Mouse (Mus musculus) midbrain, embryonic 10.5 days (tissue): ENCODE measurements at regions not wholly inside any gene's neighbourhood (a gene's known extent, or its start where the extent isn't known, plus 50 kb on each side); places are given as distances from the start of the nearest gene placed in this dataset.

Experiments
- DNase-seq: peaks from one replicate; pipeline ENCODE4 v3.0.0-alpha.2; 2017; ENCODE audit warnings: low spot score
- H3K27ac ChIP-seq: fragments of 300-500 bp; sonication (generic); replicated peaks from 2 replicates; pipeline ENCODE4 v1.5.1; 2016; ENCODE audit warnings: mild to moderate bottlenecking
- H3K27me3 ChIP-seq: fragments of 300-500 bp; sonication (generic); 2 replicates; pipeline ENCODE4 v1.6.1; 2016; ENCODE audit warnings: low read depth, mild to moderate bottlenecking; ENCODE audit not compliant: poor library complexity, severe bottlenecking
- H3K36me3 ChIP-seq: fragments of 300-500 bp; sonication (generic); 2 replicates; pipeline ENCODE4 v1.6.1; 2016; ENCODE audit warnings: mild to moderate bottlenecking, moderate library complexity
- H3K4me1 ChIP-seq: fragments of 300-500 bp; sonication (generic); 2 replicates; pipeline ENCODE4 v1.6.1; 2016
- H3K4me3 ChIP-seq: fragments of 300-500 bp; sonication (generic); 2 replicates; pipeline ENCODE4 v1.5.1; 2016; ENCODE audit warnings: mild to moderate bottlenecking, moderate library complexity
- H3K9me3 ChIP-seq: fragments of 300-500 bp; sonication (generic); replicated peaks from 2 replicates; pipeline ENCODE4 v1.6.1; 2016; ENCODE audit warnings: mild to moderate bottlenecking
- WGBS: fragments of 180-500 bp; shearing (Covaris S2); methylation state at CpG from one replicate; pipeline ENCODE4 v1.1.7; 2016; 5-methylcytosine and 5-hydroxymethylcytosine counted together

DNA sequence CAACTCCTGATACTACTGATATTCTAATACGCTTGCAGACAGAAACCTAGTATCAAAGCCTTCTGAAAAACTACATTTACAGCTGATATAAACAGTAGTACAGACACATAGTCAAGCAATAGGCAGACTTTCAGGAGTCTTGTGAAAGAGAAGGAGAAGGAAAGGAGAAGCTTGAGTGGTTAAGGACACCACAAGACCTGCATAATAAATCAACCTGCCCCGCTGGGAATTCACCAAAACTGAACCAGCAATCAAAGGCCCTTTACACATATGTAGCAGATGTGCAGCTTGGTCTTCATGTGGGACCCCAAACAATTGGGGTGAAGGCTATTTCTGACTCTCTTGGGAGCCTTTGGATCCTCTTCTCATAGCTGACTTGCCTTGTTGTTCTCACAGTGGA is 1345.5 kb upstream of the Zeb2 start:
- H3K4me3 ChIP-seq, result no peak overlapping the region
- no peak overlapping the region for H3K27ac ChIP-seq
- H3K36me3 ChIP-seq, result no peaks in the 10 kb centered on the region
- no peak for DNase-seq
- 94% methylated on average over 2 of the region's 2 CpGs for WGBS
- H3K4me1 ChIP-seq, result no peaks in the 10 kb centered on the region
- no peaks in the 10 kb centered on the region for H3K9me3 ChIP-seq
- H3K27me3 ChIP-seq, result no peaks in the 10 kb centered on the region

DNA sequence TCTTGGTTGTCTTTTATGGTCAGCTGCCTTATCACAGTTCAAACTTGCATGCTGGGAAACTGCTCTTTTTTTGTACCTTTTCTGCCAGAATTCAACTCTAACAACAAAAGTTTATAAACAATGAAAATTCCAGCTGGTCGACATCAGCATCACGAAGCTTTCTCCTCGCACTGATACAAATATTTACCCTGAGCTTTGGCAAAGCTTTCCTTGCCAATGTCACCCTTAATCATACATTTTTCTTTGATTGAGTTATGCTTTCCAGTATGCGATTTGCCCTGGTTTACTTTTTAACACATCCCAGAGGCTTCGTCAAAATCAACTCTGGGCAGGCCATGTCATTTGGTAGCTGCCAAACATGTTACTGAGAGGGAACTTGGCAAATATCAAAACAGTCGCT is 1333.5 kb upstream of the Zeb2 start:
- 82% methylated on average over 6 of the region's 6 CpGs for WGBS
- no peak for DNase-seq
- H3K9me3 ChIP-seq, result no peaks in the 10 kb centered on the region
- H3K27me3 ChIP-seq, result no peaks in the 10 kb centered on the region
- no peak overlapping the region for H3K4me3 ChIP-seq
- H3K36me3 ChIP-seq, result no peaks in the 10 kb centered on the region
- no peak overlapping the region for H3K27ac ChIP-seq
- no peaks in the 10 kb centered on the region for H3K4me1 ChIP-seq

DNA sequence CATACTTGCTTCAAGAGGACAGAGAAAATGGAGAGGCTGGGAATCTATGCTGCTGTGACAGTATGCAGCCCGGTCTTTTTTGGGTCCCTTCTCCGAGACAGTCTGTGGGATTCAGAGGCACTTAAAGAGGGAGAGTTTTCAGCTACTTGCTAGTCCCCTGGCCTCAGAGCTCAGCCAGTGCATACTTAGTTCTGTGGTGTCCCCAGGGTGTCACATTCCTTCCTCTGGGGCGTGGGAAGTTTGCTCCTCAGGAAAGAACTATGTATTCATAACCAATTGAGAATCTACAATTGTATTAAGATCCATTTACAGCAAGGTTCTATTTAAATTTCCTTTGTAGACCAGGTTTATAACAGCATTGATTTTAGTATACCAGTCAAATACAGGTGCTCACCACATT is 1328.1 kb upstream of the Zeb2 start:
- DNase-seq, result no peak
- H3K4me3 ChIP-seq, result no peak overlapping the region
- WGBS, result 66% methylated on average over 3 of the region's 3 CpGs
- no peaks in the 10 kb centered on the region for H3K36me3 ChIP-seq
- H3K9me3 ChIP-seq, result no peaks in the 10 kb centered on the region
- H3K27ac ChIP-seq, result no peak overlapping the region; the same call in 1 of the 2 replicates
- no peaks in the 10 kb centered on the region for H3K27me3 ChIP-seq
- peaks cover 20% of the 10 kb centered on the region for H3K4me1 ChIP-seq

DNA sequence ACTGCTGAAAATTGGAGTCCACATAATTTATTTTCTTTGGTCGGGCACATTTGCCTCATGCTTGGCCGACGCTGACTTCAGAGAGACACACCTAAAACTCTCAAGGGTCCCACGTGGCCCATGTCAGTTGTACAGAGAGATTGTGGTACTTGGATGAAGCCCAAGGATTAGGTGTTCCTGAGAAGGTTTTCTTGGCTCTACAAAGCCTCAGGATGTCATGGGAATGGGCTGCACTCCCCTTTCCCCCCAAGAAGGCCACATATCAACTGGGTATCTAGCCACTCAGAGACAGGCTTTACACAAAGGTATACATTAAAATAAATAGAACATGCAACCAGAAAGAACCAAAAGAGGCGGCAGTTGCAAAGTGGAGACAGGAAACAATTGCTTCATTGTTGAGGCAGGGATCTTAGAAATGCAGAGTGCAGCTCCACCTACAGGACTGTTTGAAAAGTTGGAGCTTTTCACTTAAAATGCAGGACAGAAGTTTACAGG is 1326.5 kb upstream of the Zeb2 start:
- Histone ChIP-seq H3K4me3 (no peak overlapping the region), H3K27me3 (no peaks in the 10 kb centered on the region), H3K9me3 (no peaks in the 10 kb centered on the region), H3K4me1 (peaks cover 20% of the 10 kb centered on the region), H3K36me3 (no peaks in the 10 kb centered on the region), H3K27ac (peak overlapping the region; percentile 72)
- WGBS, result 54% methylated on average over 5 of the region's 5 CpGs
- peak; percentile 34 for DNase-seq

DNA sequence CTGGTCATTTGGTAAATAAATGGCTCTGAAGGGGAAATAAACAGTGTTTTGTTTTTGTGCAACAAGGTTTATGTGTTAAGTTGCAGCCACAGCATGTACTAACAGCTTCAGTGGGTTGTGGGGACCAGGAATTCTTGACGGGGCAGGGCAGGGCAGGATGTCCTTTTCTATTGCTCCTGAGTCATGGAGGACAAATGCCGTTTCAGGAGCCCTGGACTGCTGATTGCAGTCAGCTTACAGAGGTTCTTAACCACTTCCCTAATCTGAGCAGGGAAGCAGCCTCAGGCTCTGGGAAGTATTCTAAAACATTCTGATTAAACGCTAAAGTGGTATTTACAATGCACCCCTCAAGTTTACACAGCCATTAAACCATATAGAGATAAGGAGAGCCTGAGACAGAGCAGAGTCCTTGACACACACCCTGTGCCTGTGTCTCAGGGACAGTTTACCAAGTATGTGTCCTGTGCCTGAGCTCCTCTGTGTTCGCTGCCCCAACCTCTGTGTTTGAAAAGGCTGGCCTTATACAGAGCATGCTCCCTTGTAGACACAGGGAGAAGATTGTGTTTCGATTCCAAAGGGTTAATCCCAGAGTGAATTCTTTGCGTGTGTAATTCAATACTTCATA is 1326.0 kb upstream of the Zeb2 start:
- no peaks in the 10 kb centered on the region for H3K27me3 ChIP-seq
- H3K9me3 ChIP-seq, result no peaks in the 10 kb centered on the region
- no peaks in the 10 kb centered on the region for H3K36me3 ChIP-seq
- no peak overlapping the region for H3K4me3 ChIP-seq
- H3K4me1 ChIP-seq, result peaks cover 20% of the 10 kb centered on the region
- peak overlapping the region; percentile 72 for H3K27ac ChIP-seq
- no peak for DNase-seq
- WGBS, result 67% methylated on average over 6 of the region's 6 CpGs

DNA sequence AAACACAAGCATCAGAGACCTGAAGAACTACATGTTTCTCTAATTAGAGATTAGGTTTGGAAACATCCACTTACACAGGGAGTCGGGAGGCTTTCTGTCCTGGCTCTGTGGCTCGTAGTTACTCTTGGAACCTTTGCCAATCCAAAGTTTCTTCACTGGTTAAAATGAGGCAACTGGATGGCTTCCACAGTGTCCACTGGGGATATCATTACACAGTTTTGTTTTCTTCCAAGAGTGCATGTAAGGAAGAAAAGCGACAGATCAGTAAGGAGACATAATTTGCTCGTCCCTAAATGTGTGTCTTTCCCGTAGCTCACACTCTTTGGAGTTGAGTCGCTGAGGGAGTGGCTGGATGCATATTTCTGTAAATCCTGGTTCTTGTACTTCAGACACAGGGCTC is 1325.4 kb upstream of the Zeb2 start:
- no peak for DNase-seq
- Histone ChIP-seq H3K4me1 (peaks cover 20% of the 10 kb centered on the region), H3K27ac (no peak overlapping the region), H3K4me3 (no peak overlapping the region), H3K9me3 (no peaks in the 10 kb centered on the region), H3K36me3 (no peaks in the 10 kb centered on the region), H3K27me3 (no peaks in the 10 kb centered on the region)
- 83% methylated on average over 6 of the region's 6 CpGs for WGBS

DNA sequence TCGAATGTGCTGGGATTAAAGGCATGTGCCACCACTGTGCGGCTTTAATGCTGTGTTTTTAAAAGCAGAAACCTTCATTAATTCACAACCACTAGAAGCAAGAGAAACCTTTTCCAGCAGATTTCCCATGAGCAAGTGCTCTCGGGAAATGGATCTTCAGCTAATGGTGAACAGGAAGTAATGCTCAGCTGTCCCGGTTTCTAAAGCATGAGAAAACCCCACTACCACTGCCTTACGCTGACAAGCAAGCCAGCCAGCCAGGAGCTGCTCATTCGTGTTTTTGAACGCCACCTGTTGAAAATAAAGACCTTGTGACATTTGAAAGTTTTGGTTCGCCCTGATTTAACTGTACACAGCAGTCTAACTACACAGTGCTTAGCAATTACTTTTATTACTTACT is 1324.7 kb upstream of the Zeb2 start:
- Histone ChIP-seq H3K27ac (no peak overlapping the region), H3K27me3 (no peaks in the 10 kb centered on the region), H3K9me3 (no peaks in the 10 kb centered on the region), H3K36me3 (no peaks in the 10 kb centered on the region), H3K4me1 (peaks cover 20% of the 10 kb centered on the region), H3K4me3 (no peak overlapping the region)
- DNase-seq, result no peak
- WGBS, result 91% methylated on average over 8 of the region's 8 CpGs

DNA sequence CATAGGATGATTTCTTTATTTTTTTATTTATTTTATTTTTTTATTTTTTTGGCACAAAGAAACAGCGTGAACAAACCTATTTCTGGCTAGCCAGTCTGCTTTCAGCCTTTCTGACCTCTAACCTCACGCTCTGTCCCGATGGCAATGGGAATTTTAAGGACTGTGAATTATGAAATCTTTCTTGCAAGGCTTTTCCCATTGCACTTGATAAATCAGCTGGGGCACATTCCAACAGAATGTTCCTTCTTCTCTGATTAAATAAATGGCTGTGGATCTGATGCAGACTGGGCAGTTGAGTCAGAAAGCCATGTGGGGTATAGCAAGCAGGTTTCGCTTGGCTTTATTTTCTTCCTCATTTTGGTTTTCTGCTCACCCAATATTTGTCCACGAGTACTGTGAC is 1324.2 kb upstream of the Zeb2 start:
- Histone ChIP-seq H3K27me3 (no peaks in the 10 kb centered on the region), H3K9me3 (no peaks in the 10 kb centered on the region), H3K4me3 (no peak overlapping the region), H3K36me3 (no peaks in the 10 kb centered on the region), H3K27ac (no peak overlapping the region), H3K4me1 (peaks cover 20% of the 10 kb centered on the region)
- WGBS, result 92% methylated on average over 5 of the region's 5 CpGs
- no peak for DNase-seq

DNA sequence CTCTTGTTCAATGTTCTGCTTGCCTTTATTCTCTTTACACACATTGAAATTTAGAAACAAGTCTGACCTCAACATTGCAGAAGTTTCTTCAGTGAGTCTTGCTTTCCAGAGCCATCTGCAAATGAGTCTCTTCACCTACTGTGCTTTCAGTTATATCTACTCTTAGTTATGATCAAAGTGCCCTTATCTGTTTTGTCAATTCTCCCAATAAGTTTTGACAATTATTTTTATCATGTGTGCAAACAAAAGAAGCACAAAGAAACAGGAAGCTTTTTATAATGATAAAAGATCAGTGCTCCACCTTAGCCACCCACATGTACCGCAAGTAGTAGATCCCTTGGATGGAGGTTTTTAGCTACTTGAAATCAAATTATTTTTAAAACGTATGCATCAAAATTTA is 1322.8 kb upstream of the Zeb2 start:
- no peak for DNase-seq
- H3K4me1 ChIP-seq, result peaks cover 17% of the 10 kb centered on the region
- H3K9me3 ChIP-seq, result no peaks in the 10 kb centered on the region
- 86% methylated on average over 2 of the region's 2 CpGs for WGBS
- H3K27ac ChIP-seq, result no peak overlapping the region
- H3K36me3 ChIP-seq, result no peaks in the 10 kb centered on the region
- H3K27me3 ChIP-seq, result no peaks in the 10 kb centered on the region
- H3K4me3 ChIP-seq, result no peak overlapping the region

DNA sequence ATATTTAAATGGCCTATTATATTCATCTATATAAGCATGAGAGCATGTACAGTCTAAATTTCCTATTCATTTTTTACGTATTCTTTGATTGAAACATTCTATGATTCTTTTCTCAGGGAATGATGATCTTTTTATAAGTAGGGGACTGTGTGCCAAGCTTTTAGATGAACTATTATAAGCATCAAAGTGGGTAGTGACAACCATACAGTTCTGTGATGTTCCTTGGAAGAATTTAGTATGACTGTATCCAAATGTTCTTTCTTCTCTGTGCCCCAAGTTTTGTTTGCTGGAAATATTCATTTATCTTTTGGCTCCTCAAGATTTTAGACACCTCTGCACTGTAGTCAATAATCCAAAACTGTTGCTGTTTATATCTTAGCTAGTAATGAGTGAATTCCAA is 1301.1 kb upstream of the Zeb2 start:
- DNase-seq, result no peak
- Histone ChIP-seq H3K27ac (no peak overlapping the region), H3K36me3 (no peaks in the 10 kb centered on the region), H3K4me3 (no peak overlapping the region), H3K9me3 (no peaks in the 10 kb centered on the region), H3K27me3 (no peaks in the 10 kb centered on the region), H3K4me1 (no peaks in the 10 kb centered on the region)
- WGBS, result 92% methylated on average over 1 of the region's 1 CpGs

DNA sequence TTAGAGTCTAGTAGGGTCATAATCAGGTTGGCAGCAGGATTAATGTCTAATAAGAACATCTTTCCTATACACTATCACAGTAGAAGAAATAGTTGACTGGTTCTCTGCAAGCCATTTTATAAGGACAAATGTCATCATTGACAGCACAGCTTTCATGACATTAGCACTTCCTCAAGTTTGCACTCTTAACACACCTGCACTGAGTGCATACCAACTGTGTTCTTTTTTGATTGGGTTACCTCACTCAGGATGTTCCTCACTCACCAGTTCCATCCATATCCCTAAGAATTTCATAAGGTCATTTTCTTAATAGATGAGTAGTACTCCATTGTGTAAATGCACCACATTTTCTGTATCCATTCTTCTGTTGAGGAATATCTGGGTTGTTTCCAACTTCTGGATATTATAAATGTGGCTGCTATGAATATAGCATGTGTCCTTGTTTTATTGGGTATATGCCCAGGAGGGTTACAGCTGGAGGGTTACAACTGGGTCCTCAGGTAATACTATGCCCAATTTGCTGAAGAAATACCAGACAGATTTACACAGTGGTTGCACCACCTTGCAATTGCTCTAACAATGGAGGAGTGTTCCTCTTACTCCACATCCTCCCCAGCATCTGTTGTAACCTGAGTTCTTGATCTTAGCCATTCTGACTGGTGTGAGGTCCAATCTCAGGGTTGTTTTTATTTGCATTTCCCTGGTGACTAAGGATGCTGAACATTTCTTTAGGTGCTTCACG is 1285.3 kb upstream of the Zeb2 start:
- DNase-seq, result no peak
- H3K4me1 ChIP-seq, result no peaks in the 10 kb centered on the region
- H3K9me3 ChIP-seq, result no peaks in the 10 kb centered on the region
- 93% methylated on average over 1 of the region's 1 CpGs for WGBS
- no peaks in the 10 kb centered on the region for H3K27me3 ChIP-seq
- H3K36me3 ChIP-seq, result no peaks in the 10 kb centered on the region
- no peak overlapping the region for H3K4me3 ChIP-seq
- H3K27ac ChIP-seq, result no peak overlapping the region

DNA sequence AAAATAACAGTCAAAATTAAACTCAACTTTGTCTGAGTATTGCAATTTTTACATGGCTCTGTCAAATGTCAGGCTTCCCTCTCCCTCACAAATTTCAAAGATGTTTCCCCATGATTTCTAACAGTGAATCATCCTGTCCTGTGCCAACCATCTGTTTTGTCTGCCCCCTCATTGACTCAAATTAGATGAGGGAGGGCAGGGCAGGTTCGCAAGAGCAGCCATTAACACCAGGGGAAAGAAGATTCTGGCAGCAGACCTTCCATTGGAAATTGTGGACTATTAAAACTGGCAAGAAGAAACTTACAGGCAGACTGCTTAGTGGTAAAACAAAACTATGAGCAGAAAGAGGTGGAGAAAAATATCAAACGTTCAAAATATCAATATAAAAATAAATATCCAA is 1277.0 kb upstream of the Zeb2 start:
- Histone ChIP-seq H3K36me3 (no peaks in the 10 kb centered on the region), H3K4me3 (no peak overlapping the region), H3K27ac (no peak overlapping the region), H3K9me3 (no peaks in the 10 kb centered on the region), H3K4me1 (no peaks in the 10 kb centered on the region), H3K27me3 (no peaks in the 10 kb centered on the region)
- no peak for DNase-seq
- WGBS, result 82% methylated on average over 2 of the region's 2 CpGs

DNA sequence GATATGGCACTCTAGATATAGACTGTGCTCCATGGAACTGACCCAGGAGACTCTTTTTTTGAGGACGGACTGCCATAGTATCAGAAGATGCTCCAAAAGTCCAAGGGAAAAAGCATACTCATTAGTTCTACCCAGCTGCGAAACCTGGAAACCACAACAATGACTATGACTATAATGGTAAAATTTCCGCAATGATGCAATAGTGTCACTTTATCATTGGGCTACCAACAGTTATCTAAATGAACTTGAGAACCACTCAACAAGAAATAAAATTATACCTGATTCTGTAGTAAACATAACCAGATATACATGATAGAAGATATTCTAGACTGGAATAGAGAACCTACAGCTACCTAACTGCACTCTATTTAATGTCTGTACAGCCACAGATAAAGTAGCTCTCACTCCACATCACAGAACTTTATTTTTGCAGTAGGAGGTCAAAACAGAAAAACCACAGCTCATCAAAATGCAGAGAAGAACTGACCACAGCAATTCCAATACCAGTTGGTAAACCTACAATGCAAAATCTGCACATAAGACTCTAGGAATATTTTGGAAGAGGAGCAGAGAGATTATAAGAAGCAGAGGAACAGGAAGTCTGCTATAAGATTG is 1255.8 kb upstream of the Zeb2 start:
- no peaks in the 10 kb centered on the region for H3K4me1 ChIP-seq
- H3K27ac ChIP-seq, result no peak overlapping the region
- H3K9me3 ChIP-seq, result no peaks in the 10 kb centered on the region
- no peak overlapping the region for H3K4me3 ChIP-seq
- H3K36me3 ChIP-seq, result no peaks in the 10 kb centered on the region
- no peaks in the 10 kb centered on the region for H3K27me3 ChIP-seq
- WGBS, result 92% methylated on average over 3 of the region's 3 CpGs
- DNase-seq, result no peak
